Mouse (Mus musculus) testis, postnatal 10 days (tissue): ENCODE measurements around the gene Cabcoco1.

ENCODE experiments used
- DNase-seq: peaks from one replicate; pipeline ENCODE4 v3.0.0; 2021; ENCODE audit warnings: low spot score

Gene Cabcoco1

GRCm38 (mm10) chr10:68507741-68508140 is 34.0 kb downstream of the Cabcoco1 start:
- DNase-seq, result no peak

- no peak for DNase-seq
Measured at GRCm38 (mm10) chr10:68506242-68506641, 35.5 kb downstream of the Cabcoco1 start.

GRCm38 (mm10) chr10:68504586-68505152 is 37.0 kb downstream of the Cabcoco1 start:
- no peak for DNase-seq

- DNase-seq, result no peak
Measured at GRCm38 (mm10) chr10:68501067-68501466, 40.6 kb downstream of the Cabcoco1 start.

- no peak for DNase-seq
Measured at GRCm38 (mm10) chr10:68495246-68495645, 46.5 kb downstream of the Cabcoco1 start.

- DNase-seq, result no peak
Measured at GRCm38 (mm10) chr10:68491557-68491956, 50.1 kb downstream of the Cabcoco1 start.

GRCm38 (mm10) chr10:68490781-68491180 is 50.9 kb downstream of the Cabcoco1 start:
- no peak for DNase-seq

GRCm38 (mm10) chr10:68472799-68473198 is 68.9 kb downstream of the Cabcoco1 start:
- DNase-seq, result no peak

GRCm38 (mm10) chr10:68465737-68466327 is 75.9 kb downstream of the Cabcoco1 start:
- no peak for DNase-seq

GRCm38 (mm10) chr10:68464943-68465342 is 76.8 kb downstream of the Cabcoco1 start:
- DNase-seq, result peak; percentile 93

- no peak for DNase-seq
Measured at GRCm38 (mm10) chr10:68459784-68460183, 81.9 kb downstream of the Cabcoco1 start.

- no peak for DNase-seq
Measured at GRCm38 (mm10) chr10:68457019-68457418, 84.7 kb downstream of the Cabcoco1 start.

GRCm38 (mm10) chr10:68454541-68454940 is 87.2 kb downstream of the Cabcoco1 start:
- DNase-seq, result no peak

GRCm38 (mm10) chr10:68446797-68447125 is 94.9 kb downstream of the Cabcoco1 start:
- DNase-seq, result no peak

- DNase-seq, result no peak
Measured at GRCm38 (mm10) chr10:68445876-68446796, 95.6 kb downstream of the Cabcoco1 start.

- no peak for DNase-seq
Measured at GRCm38 (mm10) chr10:68445244-68445811, 96.4 kb downstream of the Cabcoco1 start.

- no peak for DNase-seq
Measured at GRCm38 (mm10) chr10:68444361-68445114, 97.2 kb downstream of the Cabcoco1 start.

- no peak for DNase-seq
Measured at GRCm38 (mm10) chr10:68443132-68443531, 98.6 kb downstream of the Cabcoco1 start.

GRCm38 (mm10) chr10:68442713-68443112 is 99.0 kb downstream of the Cabcoco1 start:
- DNase-seq, result no peak

GRCm38 (mm10) chr10:68441931-68442662 is 99.6 kb downstream of the Cabcoco1 start:
- DNase-seq, result no peak

GRCm38 (mm10) chr10:68440515-68440914 is 101.2 kb downstream of the Cabcoco1 start:
- DNase-seq, result no peak
